Mouse (Mus musculus): Measurements from ENCODE around the gene Mapk3. TPM values are rescaled to one million over a fixed set of nuclear protein-coding genes. Genes with fewer than 3 reads are reported as not detected.

The Mapk3 gene
- total and polyA plus RNA-seq, 3 experiments = 5.2 to 45.1 TPM; not detected in 1

GRCm38 (mm10) chr7:126808703-126809455 is 49.5 kb downstream of the Mapk3 start (continued):
- TF ChIP-seq ELF1 (IDR thresholded peaks at IDR 0.05; ENCODE audit: low read depth, low read length) = no peak
- no peak for TF ChIP-seq POLR2AphosphoS2 (IDR thresholded peaks at IDR 0.05; ENCODE audit: low read length)
- TF ChIP-seq ZKSCAN1 (IDR thresholded peaks at IDR 0.05; ENCODE audit: low read depth, low read length) = no peak

DNA sequence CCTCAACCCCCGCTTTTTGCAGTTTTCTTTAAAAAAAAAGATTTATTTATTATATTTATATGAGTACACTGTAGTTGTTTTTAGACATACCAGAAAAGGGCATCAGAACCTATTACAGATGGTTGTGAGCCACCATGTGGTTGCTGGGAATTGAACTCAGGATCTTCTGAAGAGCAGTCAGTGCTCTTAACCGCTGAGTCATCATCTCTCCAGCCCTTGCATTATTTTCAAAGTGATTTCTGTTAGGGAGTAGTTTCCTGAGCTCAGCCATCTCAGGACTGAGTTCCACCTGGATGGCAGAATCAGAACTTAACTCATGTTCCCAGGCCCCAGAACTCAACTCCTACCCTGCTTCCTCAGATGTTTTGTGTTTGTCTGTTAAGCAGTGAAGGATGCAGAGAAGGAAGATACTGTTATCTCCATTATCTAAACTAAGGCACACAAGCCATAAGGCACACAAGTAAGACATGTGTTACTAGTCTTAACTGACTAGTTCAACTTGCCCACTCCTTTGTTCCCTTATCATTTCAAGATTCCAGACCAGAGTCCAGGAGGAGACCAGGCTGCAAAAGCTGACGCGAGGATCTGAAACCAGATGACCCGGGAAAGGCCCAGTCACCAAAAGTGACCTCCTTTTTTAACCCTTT is 50.4 kb downstream of the Mapk3 start:
- Histone ChIP-seq H3K9ac (ENCODE audit: control insufficient read depth, low read depth, low read length, poor library complexity, severe bottlenecking) (peak overlapping the region; percentile 83), H3K4me3 (ENCODE audit: control insufficient read depth in 1 of 2, insufficient read depth in 1 of 2, low read depth in 2 of 2, low read length in 2 of 2) (peak overlapping the region; percentile 39 to 66; a peak in 3 of 4 replicates), H3K4me1 (ENCODE audit: control insufficient read depth in 1 of 2, insufficient read depth in 2 of 2, low read length in 2 of 2) (peaks cover 6 to 19% of the 10 kb centered on the region in 2 experiments; a peak in 3 of 4 replicates), H3K27me3 (ENCODE audit: control insufficient read depth in 1 of 2, insufficient read depth in 2 of 2, low read length in 2 of 2) (no peaks in the 10 kb centered on the region), H3K36me3 (ENCODE audit: control insufficient read depth in 1 of 2, insufficient read depth in 2 of 2, low read length in 2 of 2) (peaks cover 0 to 14% of the 10 kb centered on the region in 2 experiments; a peak in 2 of 4 replicates), H3K9me3 (replicated peaks; ENCODE audit: insufficient read depth, low read length) (no peaks in the 10 kb centered on the region), H3K79me2 (ENCODE audit: control insufficient read depth, insufficient read depth, low read length, poor library complexity) (no peaks in the 10 kb centered on the region; the same call in 1 of the 2 replicates), H3K27ac (ENCODE audit: control insufficient read depth, low read depth, low read length) (peak overlapping the region; percentile 71)
- peak; percentile 74 for DNase-seq (ENCODE audit: low read depth, low spot score)
- TF ChIP-seq ZKSCAN1 (IDR thresholded peaks at IDR 0.05; ENCODE audit: low read depth, low read length) = no peak
- TF ChIP-seq TAL1 (IDR thresholded peaks at IDR 0.05; ENCODE audit: low read length) = no peak
- no peak for TF ChIP-seq ELF1 (IDR thresholded peaks at IDR 0.05; ENCODE audit: low read depth, low read length)
- TF ChIP-seq CHD2 (IDR thresholded peaks at IDR 0.05; ENCODE audit: low read length) = no peak
- TF ChIP-seq E2F4 (IDR thresholded peaks at IDR 0.05; ENCODE audit: borderline replicate concordance, low read depth, low read length) = 0 out of 2 replicates have a peak, but pooled peaks have one; percentile 56
- TF ChIP-seq ZNF384 (IDR thresholded peaks at IDR 0.05; ENCODE audit: low read depth, low read length) = no peak
- no peak for TF ChIP-seq USF1 (IDR thresholded peaks at IDR 0.05; ENCODE audit: low read depth, low read length)
- no peak for TF ChIP-seq JUND (IDR thresholded peaks at IDR 0.05; ENCODE audit: low read depth, low read length)
- no peak for TF ChIP-seq NRF1 (IDR thresholded peaks at IDR 0.05; ENCODE audit: insufficient read depth, low read depth, low read length, poor library complexity, severe bottlenecking)
- no peak for TF ChIP-seq UBTF (IDR thresholded peaks at IDR 0.05; ENCODE audit: borderline replicate concordance, insufficient read depth, low read depth, low read length)
- TF ChIP-seq RAD21 (IDR thresholded peaks at IDR 0.05; ENCODE audit: low read depth, low read length) = no peak
- 0 out of 2 replicates have a peak, but pooled peaks have one; percentile 10 for TF ChIP-seq TCF12 (IDR thresholded peaks at IDR 0.05; ENCODE audit: low read depth, low read length)
- TF ChIP-seq GABPA (IDR thresholded peaks at IDR 0.05; ENCODE audit: low read depth, low read length) = no peak
- no peak for TF ChIP-seq HCFC1 (IDR thresholded peaks at IDR 0.05; ENCODE audit: low read depth, low read length)
- peak; percentile 63 for TF ChIP-seq MAX (IDR thresholded peaks at IDR 0.05; ENCODE audit: low read length)
- peak; percentile 63 for TF ChIP-seq MXI1 (IDR thresholded peaks at IDR 0.05; ENCODE audit: low read depth, low read length)
- peak; percentile 17 for TF ChIP-seq SIN3A (IDR thresholded peaks at IDR 0.05; ENCODE audit: low read length)
- no peak for TF ChIP-seq BHLHE40 (IDR thresholded peaks at IDR 0.05; ENCODE audit: borderline replicate concordance, low read depth, low read length)
- TF ChIP-seq KAT2A (conservative IDR thresholded peaks at IDR 0.05; ENCODE audit: low read depth, low read length) = no peak; the same call in 1 of the 2 replicates
- no peak for TF ChIP-seq NELFE (IDR thresholded peaks at IDR 0.05; ENCODE audit: low read depth, low read length)
- no peak for TF ChIP-seq ZMIZ1 (IDR thresholded peaks at IDR 0.05; ENCODE audit: low read depth, low read length)
- TF ChIP-seq ZC3H11A (IDR thresholded peaks at IDR 0.05; ENCODE audit: low read depth, low read length) = no peak
- no peak for TF ChIP-seq POLR2A (IDR thresholded peaks at IDR 0.05; ENCODE audit: control insufficient read depth in 1 of 2, insufficient read depth in 1 of 2, low read depth in 1 of 2, low read length in 2 of 2, poor library complexity in 1 of 2)
- no peak for TF ChIP-seq MAZ (IDR thresholded peaks at IDR 0.05; ENCODE audit: low read depth, low read length)
- no peak for TF ChIP-seq USF2 (IDR thresholded peaks at IDR 0.05; ENCODE audit: borderline replicate concordance in 1 of 2, insufficient read depth in 1 of 2, low read depth in 1 of 2, low read length in 2 of 2)
- TF ChIP-seq RCOR1 (IDR thresholded peaks at IDR 0.05; ENCODE audit: low read depth, low read length) = no peak; the same call in 1 of the 2 replicates
- no peak for TF ChIP-seq POLR2AphosphoS5 (IDR thresholded peaks at IDR 0.05; ENCODE audit: borderline replicate concordance, low read depth, low read length)
- TF ChIP-seq MEF2A (IDR thresholded peaks at IDR 0.05; ENCODE audit: extremely low read depth, insufficient replicate concordance, low read depth, low read length, poor library complexity, severe bottlenecking) = no peak
- no peak; a peak in 1 of 6 replicates for TF ChIP-seq CTCF (IDR thresholded peaks at IDR 0.05 in 2 of 3, conservative IDR thresholded peaks at IDR 0.05 in 1 of 3; ENCODE audit: control insufficient read depth in 1 of 3, insufficient read depth in 1 of 3, low read depth in 2 of 3, low read length in 3 of 3, poor library complexity in 1 of 3, severe bottlenecking in 1 of 3)
- TF ChIP-seq MYC (IDR thresholded peaks at IDR 0.05; ENCODE audit: low read depth, low read length) = 0 out of 2 replicates have a peak, but pooled peaks have one; percentile 53
- peak; percentile 81 for TF ChIP-seq GATA1 (IDR thresholded peaks at IDR 0.05; ENCODE audit: low read depth, low read length)

Data from MEL (cell line).